Mouse (Mus musculus): Measurements from ENCODE around the gene Ak4. TPM values are rescaled to one million over a fixed set of nuclear protein-coding genes. Genes with fewer than 3 reads are reported as not detected.

Ak4 gene
- total RNA-seq (2014; rRNA removed) (55.7 and 58.7 TPM in 2 replicates), polyA plus RNA-seq (2012; rRNA removed) (14.7 and 16.0 TPM in 2 replicates)

DNA sequence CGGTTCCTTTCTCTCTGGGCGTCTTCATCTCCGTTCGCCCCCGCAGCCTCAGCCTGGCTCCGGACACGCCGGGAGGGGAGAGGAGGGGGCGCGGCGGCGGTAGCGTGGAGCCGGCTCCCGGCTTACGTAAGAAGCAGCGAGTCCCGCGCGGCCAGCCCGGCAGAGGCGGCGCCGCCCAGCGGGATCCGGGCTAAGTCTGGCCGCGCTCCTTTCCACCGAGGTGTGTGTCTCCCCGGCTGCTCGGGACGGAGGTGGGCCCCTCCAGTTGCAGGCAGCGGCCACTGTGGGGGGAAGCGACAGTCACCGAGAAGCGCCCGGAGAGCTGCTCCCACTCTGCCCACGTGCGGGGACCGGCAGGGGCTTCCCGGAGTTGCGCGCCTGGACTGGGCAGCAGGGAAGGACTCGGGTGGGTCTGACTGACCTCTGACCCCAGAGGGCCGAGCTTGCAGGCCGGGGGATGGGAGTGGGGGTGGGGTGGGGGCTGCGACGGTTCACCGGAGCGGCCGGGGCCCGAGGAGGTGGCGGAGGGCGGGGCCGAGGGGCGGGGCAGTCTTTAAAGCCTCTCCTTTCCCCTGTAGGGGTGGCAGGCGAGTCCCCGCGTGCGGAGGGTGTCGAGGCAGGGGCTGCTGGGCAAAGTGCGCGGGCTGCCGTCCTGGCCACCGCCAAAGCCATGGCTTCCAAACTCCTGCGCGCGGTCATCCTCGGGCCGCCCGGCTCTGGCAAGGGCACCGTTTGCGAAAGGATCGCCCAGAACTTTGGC, at the start of gene Ak4:
TSS of gene Ak4 (plus strand) at position 127 of the 760 bp plus-strand sequence.
- Histone ChIP-seq H3K4me3 (ENCODE audit: insufficient read depth, low read depth, low read length) (peak within 1 kb of the TSS; percentile 97), H3K36me3 (ENCODE audit: control insufficient read depth, insufficient read depth, low read length) (no peaks in the 10 kb centered on the region), H3K9ac (ENCODE audit: low read depth, low read length) (peak within 1 kb of the TSS; percentile 99), H3K79me2 (ENCODE audit: control insufficient read depth, insufficient read depth, low read length) (peaks cover 14% of the 10 kb centered on the region; the same call in 1 of the 2 replicates), H3K4me1 (ENCODE audit: control insufficient read depth, insufficient read depth, low read length) (peaks cover 7% of the 10 kb centered on the region), H3K27ac (replicated peaks; ENCODE audit: insufficient read depth, low read depth, low read length) (peak within 1 kb of the TSS; percentile 98), H3K27me3 (ENCODE audit: control insufficient read depth, insufficient read depth, low read length) (no peaks in the 10 kb centered on the region)
- DNase-seq (ENCODE audit: extremely low read depth, low read depth, low spot score), result peak; percentile 67
- TF ChIP-seq CTCF (IDR thresholded peaks at IDR 0.05; ENCODE audit: low read depth, low read length) (no peak), POLR2A (IDR thresholded peaks at IDR 0.05; ENCODE audit: extremely low read depth, insufficient read depth, low read length) (peak; percentile 48; the same call in 1 of the 2 replicates)
- under 1% methylated on average over 74 of the region's 74 CpGs for WGBS

DNA sequence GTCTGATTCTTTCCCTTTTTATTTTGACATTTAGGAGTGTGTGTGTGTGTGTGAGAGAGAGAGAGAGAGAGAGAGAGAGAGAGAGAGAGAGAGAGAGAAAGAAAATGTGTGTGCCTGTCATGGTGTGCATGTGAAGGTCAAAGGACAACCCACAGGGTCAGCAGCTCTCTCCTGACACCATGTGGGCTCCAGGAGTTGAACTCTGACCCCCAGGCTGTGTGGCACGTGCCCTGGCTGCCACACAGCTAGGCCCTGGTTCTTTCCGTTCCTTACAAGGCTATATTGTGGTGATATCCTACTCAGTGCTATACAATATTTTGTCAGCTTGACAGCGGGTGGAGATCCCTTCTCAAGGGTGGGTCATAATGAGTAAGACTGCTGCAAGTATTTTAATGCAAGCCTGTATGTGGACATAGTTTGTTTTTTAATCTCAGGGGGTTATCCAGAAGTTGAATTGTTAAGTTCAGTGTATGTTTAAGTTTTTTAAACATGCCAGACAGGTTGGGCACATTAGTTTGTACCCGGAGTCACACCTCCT, 49.3 kb upstream of the Ak4 start:
- TF ChIP-seq POLR2A (IDR thresholded peaks at IDR 0.05; ENCODE audit: extremely low read depth, insufficient read depth, low read length) (no peak), CTCF (IDR thresholded peaks at IDR 0.05; ENCODE audit: low read depth, low read length) (no peak)
- H3K4me3 ChIP-seq (ENCODE audit: insufficient read depth, low read depth, low read length), result no peak overlapping the region
- DNase-seq (ENCODE audit: extremely low read depth, low read depth, low spot score), result peak; percentile 92
- H3K27me3 ChIP-seq (ENCODE audit: control insufficient read depth, insufficient read depth, low read length), result no peaks in the 10 kb centered on the region
- H3K9ac ChIP-seq (ENCODE audit: low read depth, low read length), result no peak overlapping the region
- peaks cover 17% of the 10 kb centered on the region for H3K4me1 ChIP-seq (ENCODE audit: control insufficient read depth, insufficient read depth, low read length)
- WGBS, result 57% methylated on average over 4 of the region's 4 CpGs
- no peaks in the 10 kb centered on the region for H3K79me2 ChIP-seq (ENCODE audit: control insufficient read depth, insufficient read depth, low read length)
- no peaks in the 10 kb centered on the region for H3K36me3 ChIP-seq (ENCODE audit: control insufficient read depth, insufficient read depth, low read length)
- H3K27ac ChIP-seq (replicated peaks; ENCODE audit: insufficient read depth, low read depth, low read length), result peak overlapping the region; percentile 80

DNA sequence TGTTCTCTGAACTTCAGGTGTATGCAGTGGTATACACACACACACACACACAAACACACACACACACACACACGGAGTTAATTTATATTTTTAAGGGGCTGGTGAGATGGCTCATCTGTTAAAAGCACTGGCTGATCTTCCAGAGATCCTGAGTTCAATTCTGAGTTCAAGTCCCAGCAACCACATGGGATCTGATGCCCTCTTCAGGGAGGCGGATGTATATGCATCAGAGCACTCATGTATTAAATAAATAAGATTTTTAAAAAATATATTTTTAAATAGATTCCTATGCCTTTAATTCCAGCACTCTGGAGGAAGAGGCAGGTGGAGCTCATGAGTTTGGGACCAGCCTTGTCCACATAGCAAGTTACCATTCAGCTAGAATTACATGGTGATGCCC, 46.8 kb upstream of the Ak4 start:
- H3K27me3 ChIP-seq (ENCODE audit: control insufficient read depth, insufficient read depth, low read length), result no peaks in the 10 kb centered on the region
- no peak overlapping the region for H3K4me3 ChIP-seq (ENCODE audit: insufficient read depth, low read depth, low read length)
- WGBS, result 82% methylated on average over 2 of the region's 2 CpGs
- H3K79me2 ChIP-seq (ENCODE audit: control insufficient read depth, insufficient read depth, low read length), result no peaks in the 10 kb centered on the region
- TF ChIP-seq CTCF (IDR thresholded peaks at IDR 0.05; ENCODE audit: low read depth, low read length), result no peak
- no peak for TF ChIP-seq POLR2A (IDR thresholded peaks at IDR 0.05; ENCODE audit: extremely low read depth, insufficient read depth, low read length)
- no peak overlapping the region for H3K9ac ChIP-seq (ENCODE audit: low read depth, low read length)
- no peaks in the 10 kb centered on the region for H3K36me3 ChIP-seq (ENCODE audit: control insufficient read depth, insufficient read depth, low read length)
- H3K4me1 ChIP-seq (ENCODE audit: control insufficient read depth, insufficient read depth, low read length), result peaks cover 20% of the 10 kb centered on the region
- no peak overlapping the region for H3K27ac ChIP-seq (replicated peaks; ENCODE audit: insufficient read depth, low read depth, low read length)
- no peak for DNase-seq (ENCODE audit: extremely low read depth, low read depth, low spot score)

DNA sequence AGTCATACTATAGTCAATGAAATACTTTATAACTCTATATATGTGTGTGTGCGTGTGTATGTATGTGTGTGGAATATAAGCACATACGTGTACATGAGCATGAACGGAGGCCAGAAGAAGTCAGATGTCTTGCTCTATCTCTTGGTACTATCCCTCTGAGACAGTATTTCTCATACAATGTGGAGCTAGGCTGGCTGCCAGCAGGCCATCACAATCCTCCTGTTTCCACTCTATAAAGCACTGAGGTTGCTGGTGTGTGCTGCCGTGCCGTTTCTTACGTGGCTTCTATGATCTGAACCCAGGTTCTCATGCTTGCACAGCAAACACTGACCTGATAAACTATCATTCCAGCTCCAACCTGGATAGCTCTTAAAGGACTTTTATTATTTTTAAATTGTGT, 46.3 kb upstream of the Ak4 start:
- Histone ChIP-seq H3K27ac (replicated peaks; ENCODE audit: insufficient read depth, low read depth, low read length) (no peak overlapping the region), H3K79me2 (ENCODE audit: control insufficient read depth, insufficient read depth, low read length) (no peaks in the 10 kb centered on the region), H3K4me1 (ENCODE audit: control insufficient read depth, insufficient read depth, low read length) (peaks cover 22% of the 10 kb centered on the region), H3K9ac (ENCODE audit: low read depth, low read length) (no peak overlapping the region), H3K4me3 (ENCODE audit: insufficient read depth, low read depth, low read length) (no peak overlapping the region), H3K27me3 (ENCODE audit: control insufficient read depth, insufficient read depth, low read length) (no peaks in the 10 kb centered on the region), H3K36me3 (ENCODE audit: control insufficient read depth, insufficient read depth, low read length) (no peaks in the 10 kb centered on the region)
- 71% methylated on average over 6 of the region's 6 CpGs for WGBS
- TF ChIP-seq POLR2A (IDR thresholded peaks at IDR 0.05; ENCODE audit: extremely low read depth, insufficient read depth, low read length) (no peak), CTCF (IDR thresholded peaks at IDR 0.05; ENCODE audit: low read depth, low read length) (no peak)
- DNase-seq (ENCODE audit: extremely low read depth, low read depth, low spot score), result peak; percentile 65

DNA sequence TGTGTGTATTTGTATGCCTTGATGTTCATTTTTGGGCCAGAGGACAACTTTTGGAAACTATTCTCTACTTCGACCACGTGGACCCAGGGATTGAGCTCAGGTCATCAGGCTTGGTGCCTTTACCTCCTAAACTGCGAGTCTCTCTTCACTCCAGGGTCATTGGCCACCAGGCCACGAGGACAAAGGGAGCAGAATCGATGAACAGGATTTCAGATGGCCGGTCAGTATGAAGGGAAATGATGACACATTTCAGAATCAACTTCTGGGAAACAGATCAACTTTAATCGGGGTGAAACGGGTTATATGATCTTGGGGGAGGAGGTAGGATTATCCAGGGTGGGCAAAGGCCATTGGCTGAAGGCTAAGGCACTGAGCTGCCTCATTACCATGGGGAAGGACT, 45.0 kb upstream of the Ak4 start:
- peak overlapping the region; percentile 98 for H3K27ac ChIP-seq (replicated peaks; ENCODE audit: insufficient read depth, low read depth, low read length)

DNA sequence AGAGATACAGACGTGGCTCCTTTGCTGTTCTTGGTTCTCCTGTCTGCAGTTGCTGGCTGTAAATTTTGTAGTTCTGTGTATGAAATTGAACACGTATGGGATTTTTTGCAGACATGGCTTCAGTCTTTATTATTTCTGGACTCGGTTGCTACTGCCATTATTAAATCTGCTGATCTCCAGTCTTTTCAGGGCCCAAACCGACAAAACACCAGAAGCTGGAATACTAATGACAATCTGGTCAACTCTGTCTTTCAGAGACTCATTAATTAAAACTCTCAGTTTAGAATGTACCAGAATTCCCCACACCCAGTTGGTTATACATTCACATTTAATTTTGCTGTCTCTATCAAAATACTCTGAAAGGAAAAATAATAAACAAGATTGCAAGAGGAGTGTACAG, 42.2 kb upstream of the Ak4 start:
- Histone ChIP-seq H3K36me3 (ENCODE audit: control insufficient read depth, insufficient read depth, low read length) (no peaks in the 10 kb centered on the region), H3K27me3 (ENCODE audit: control insufficient read depth, insufficient read depth, low read length) (no peaks in the 10 kb centered on the region), H3K27ac (replicated peaks; ENCODE audit: insufficient read depth, low read depth, low read length) (no peak overlapping the region), H3K4me1 (ENCODE audit: control insufficient read depth, insufficient read depth, low read length) (peaks cover 14% of the 10 kb centered on the region), H3K4me3 (ENCODE audit: insufficient read depth, low read depth, low read length) (no peak overlapping the region), H3K9ac (ENCODE audit: low read depth, low read length) (no peak overlapping the region), H3K79me2 (ENCODE audit: control insufficient read depth, insufficient read depth, low read length) (no peaks in the 10 kb centered on the region)
- WGBS, result 96% methylated on average over 4 of the region's 4 CpGs
- TF ChIP-seq POLR2A (IDR thresholded peaks at IDR 0.05; ENCODE audit: extremely low read depth, insufficient read depth, low read length) (no peak), CTCF (IDR thresholded peaks at IDR 0.05; ENCODE audit: low read depth, low read length) (no peak)
- DNase-seq (ENCODE audit: extremely low read depth, low read depth, low spot score), result no peak

More for the DNA sequence above, 45.0 kb upstream of the Ak4 start:
- Histone ChIP-seq H3K4me1 (ENCODE audit: control insufficient read depth, insufficient read depth, low read length) (peaks cover 21% of the 10 kb centered on the region), H3K9ac (ENCODE audit: low read depth, low read length) (peak overlapping the region; percentile 29), H3K4me3 (ENCODE audit: insufficient read depth, low read depth, low read length) (no peak overlapping the region), H3K79me2 (ENCODE audit: control insufficient read depth, insufficient read depth, low read length) (no peaks in the 10 kb centered on the region), H3K27me3 (ENCODE audit: control insufficient read depth, insufficient read depth, low read length) (no peaks in the 10 kb centered on the region), H3K36me3 (ENCODE audit: control insufficient read depth, insufficient read depth, low read length) (no peaks in the 10 kb centered on the region)
- TF ChIP-seq CTCF (IDR thresholded peaks at IDR 0.05; ENCODE audit: low read depth, low read length), result no peak
- TF ChIP-seq POLR2A (IDR thresholded peaks at IDR 0.05; ENCODE audit: extremely low read depth, insufficient read depth, low read length), result no peak
- WGBS, result 8% methylated on average over 8 of the region's 8 CpGs
- peak; percentile 99 for DNase-seq (ENCODE audit: extremely low read depth, low read depth, low spot score)
